ENCODE assay signal across 19 mouse cellular contexts in genomic region chr1:164822268-164822667, GRCm38 (mm10). TPM values are rescaled to one million over a fixed set of nuclear protein-coding genes. Genes with fewer than 3 reads are reported as not detected.
"Had no signal": no experiment of that assay in that cellular context is flagged by ENCODE, and none has a peak within 500 bp of the region (broad histone marks: within the 10 kb centered on the region; RNA-seq: fewer than 3 reads in every experiment).

No protein-coding gene starts in this region.

- H3K4me1 ChIP-seq: liver, embryonic 12.5 days; midbrain, embryonic 12.5 days; neural tube, embryonic 15.5 days had no signal

- ATAC-seq: liver, embryonic 12.5 days had no signal

- H3K4me2 ChIP-seq: liver, embryonic 12.5 days; lung, embryonic 14.5 days; midbrain, embryonic 12.5 days; neural tube, embryonic 13.5 days; neural tube, embryonic 15.5 days had no signal

- H3K27ac ChIP-seq: liver, embryonic 12.5 days; liver, embryonic 14.5 days; midbrain, embryonic 12.5 days; neural tube, embryonic 13.5 days; neural tube, embryonic 15.5 days had no signal

- H3K4me3 ChIP-seq: liver, embryonic 12.5 days; midbrain, embryonic 12.5 days; myocyte; neural tube, embryonic 13.5 days; neural tube, embryonic 15.5 days had no signal

- H3K9ac ChIP-seq: liver, embryonic 12.5 days; liver, embryonic 14.5 days; lung, embryonic 14.5 days; midbrain, embryonic 12.5 days; neural tube, embryonic 13.5 days; neural tube, embryonic 15.5 days had no signal

- H3K9me3 ChIP-seq: liver, embryonic 12.5 days; midbrain, embryonic 12.5 days; neural tube, embryonic 13.5 days; neural tube, embryonic 15.5 days had no signal

- H3K36me3 ChIP-seq: liver, embryonic 12.5 days; midbrain, embryonic 12.5 days; neural tube, embryonic 13.5 days; neural tube, embryonic 15.5 days had no signal

- H3K27me3 ChIP-seq: liver, embryonic 12.5 days; neural tube, embryonic 13.5 days; neural tube, embryonic 15.5 days had no signal

- DNase-seq: lung, adult 18-20 months; lung, embryonic 14.5 days; lung, postnatal 10 days; lung, postnatal 4 days; right cerebral cortex, adult 18-20 months; right cerebral cortex, postnatal 25 days; right cerebral cortex, postnatal 4 days; spleen, adult 18-20 months; thymus, adult 18-20 months; thymus, postnatal 14 days; thymus, postnatal 36 days had no signal

RNA-seq across cellular contexts. Expression of gene Dpt, which starts 25.8 kb away (rescaled TPM):
- total RNA-seq: megakaryocyte, adult 5-6 weeks; megakaryocyte-erythroid progenitor cell, adult 5-6 weeks had no signal
- polyA plus RNA-seq: liver, embryonic 12.5 days; midbrain, embryonic 12.5 days had no signal
